Mouse (Mus musculus) midbrain, postnatal 0 days (tissue): ENCODE measurements around the gene Angel2. TPM values are rescaled to one million over a fixed set of nuclear protein-coding genes. Genes with fewer than 3 reads are reported as not detected.
A peak's percentile ranks its signal among the peaks of the same experiment; 100 is the strongest.

Experiments used
- ATAC-seq: fragments of 200-750 bp; cut with Nextera tagmentation; 2 replicates; pipeline ENCODE4 v1.8.0; 2017; ENCODE audit warnings: moderate number of reproducible peaks, mild to moderate bottlenecking, moderate TSS enrichment, moderate library complexity; ENCODE audit not compliant: low FRiP score
- DNase-seq: peaks from one replicate; pipeline ENCODE4 v3.0.0-alpha.2; 2015; ENCODE audit warnings: low spot score
- H3K27ac ChIP-seq: fragments of 300-500 bp; sonication (generic); 2 replicates; pipeline ENCODE4 v1.5.1; 2014; ENCODE audit warnings: low read depth, mild to moderate bottlenecking, low read length, mixed read lengths
- H3K27me3 ChIP-seq: fragments of 300-500 bp; sonication (generic); 2 replicates; pipeline ENCODE4 v1.6.1; 2014; ENCODE audit warnings: low read length, control low read depth, mixed read lengths; ENCODE audit not compliant: insufficient read depth
- H3K36me3 ChIP-seq: fragments of 300-500 bp; sonication (generic); 2 replicates; pipeline ENCODE4 v1.6.1; 2014; ENCODE audit warnings: low read length, control low read depth, mixed read lengths; ENCODE audit not compliant: insufficient read depth
- H3K4me1 ChIP-seq: fragments of 300-500 bp; sonication (generic); 2 replicates; pipeline ENCODE4 v1.6.1; 2014; ENCODE audit warnings: mild to moderate bottlenecking, control low read depth, antibody characterized with exemption, low read length, mixed read lengths; ENCODE audit not compliant: insufficient read depth
- H3K4me2 ChIP-seq: fragments of 300-500 bp; sonication (generic); 2 replicates; pipeline ENCODE4 v1.6.1; 2014; ENCODE audit warnings: low read depth, mild to moderate bottlenecking, low read length, mixed read lengths; ENCODE audit not compliant: poor library complexity, severe bottlenecking
- H3K4me3 ChIP-seq: fragments of 300-500 bp; sonication (generic); 2 replicates; pipeline ENCODE4 v1.5.1; 2014; ENCODE audit warnings: low read depth, mild to moderate bottlenecking, low read length, moderate library complexity
- H3K9ac ChIP-seq: fragments of 300-500 bp; sonication (generic); replicated peaks from 2 replicates; pipeline ENCODE4 v1.6.1; 2014; ENCODE audit warnings: mild to moderate bottlenecking, low read length, moderate library complexity, mixed read lengths; ENCODE audit not compliant: poor library complexity, severe bottlenecking
- H3K9me3 ChIP-seq: fragments of 300-500 bp; sonication (generic); 2 replicates; pipeline ENCODE4 v1.6.1; 2016; ENCODE audit warnings: low read length, control low read depth
- CTCF ChIP-seq: IDR thresholded peaks from 2 replicates; pipeline ENCODE4 v1.5.1; 2016; ENCODE audit warnings: antibody characterized with exemption, mild to moderate bottlenecking
- WGBS: fragments of 180-500 bp; shearing (Covaris S2); extraction: QIAGEN DNeasy Blood & Tissue Kit; methylation state at CpG from one replicate; pipeline ENCODE4 v1.1.7; 2014; 5-methylcytosine and 5-hydroxymethylcytosine counted together
- polyA plus RNA-seq: library from polyadenylated mRNA; unstranded; fragments of >200 nt; fragmentation: Nextera tagmentation; extraction: Ambion mirVana; gene quantifications from 2 replicates; pipeline ENCODE4 v1.2.1, GENCODE M21; 2015
- total RNA-seq: library from RNA; depleted of rRNA; stranded (reverse); fragments of >200 nt; gene quantifications from 2 replicates; pipeline ENCODE4 v1.2.3, GENCODE M21; 2014

The Angel2 gene
- total and polyA plus RNA-seq, 2 experiments from 2014 or later, result 31.4 to 41.6 TPM

GRCm38 (mm10) chr1:190978001-190978400 lies 53.1 kb downstream of the Angel2 start:
- DNase-seq, result peak; percentile 86
- Histone ChIP-seq H3K27me3 (no peaks in the 10 kb centered on the region), H3K27ac (peak overlapping the region; percentile 94), H3K4me2 (peak overlapping the region; percentile 75), H3K9me3 (no peaks in the 10 kb centered on the region), H3K4me3 (peak overlapping the region; percentile 79), H3K36me3 (peaks cover 13% of the 10 kb centered on the region), H3K4me1 (peaks cover 15% of the 10 kb centered on the region; the same call in 1 of the 2 replicates), H3K9ac (peak overlapping the region; percentile 89)
- TF ChIP-seq CTCF, result no peak
- peak; percentile 44 for ATAC-seq
- 0% methylated on average over 22 of the region's 22 CpGs for WGBS

GRCm38 (mm10) chr1:190978511-190979073 lies 53.7 kb downstream of the Angel2 start:
- WGBS, result 2% methylated on average over 46 of the region's 46 CpGs
- no peak for TF ChIP-seq CTCF
- Histone ChIP-seq H3K27me3 (no peaks in the 10 kb centered on the region), H3K27ac (peak overlapping the region; percentile 94), H3K36me3 (peaks cover 7% of the 10 kb centered on the region; the same call in 1 of the 2 replicates), H3K4me3 (peak overlapping the region; percentile 79), H3K4me1 (peaks cover 15% of the 10 kb centered on the region; the same call in 1 of the 2 replicates), H3K4me2 (peak overlapping the region; percentile 75), H3K9ac (peak overlapping the region; percentile 89), H3K9me3 (no peaks in the 10 kb centered on the region)
- ATAC-seq, result peak; percentile 64
- DNase-seq, result peak; percentile 54

GRCm38 (mm10) chr1:190979100-190979563 lies 54.2 kb downstream of the Angel2 start, which contains the start of gene Vash2:
Gene Vash2 (minus strand): TSS chr1:190979296.
- peak within 1 kb of the TSS; percentile 75 for H3K4me2 ChIP-seq
- H3K36me3 ChIP-seq, result 0 out of 2 replicates have a peak, but pooled peaks cover 1% of the 10 kb centered on the region
- ATAC-seq (peak; percentile 94), DNase-seq (peak; percentile 96)
- WGBS, result under 1% methylated on average over 38 of the region's 38 CpGs
- peak within 1 kb of the TSS; percentile 89 for H3K9ac ChIP-seq
- peaks cover 15% of the 10 kb centered on the region; the same call in 1 of the 2 replicates for H3K4me1 ChIP-seq
- no peaks in the 10 kb centered on the region for H3K9me3 ChIP-seq
- H3K27ac ChIP-seq, result peak within 1 kb of the TSS; percentile 94
- peak within 1 kb of the TSS; percentile 79 for H3K4me3 ChIP-seq
- H3K27me3 ChIP-seq, result no peaks in the 10 kb centered on the region
- no peak for TF ChIP-seq CTCF

- TF ChIP-seq CTCF, result no peak
- H3K4me3 ChIP-seq, result no peak overlapping the region
- no peaks in the 10 kb centered on the region for H3K27me3 ChIP-seq
- H3K4me2 ChIP-seq, result no peak overlapping the region
- ATAC-seq, result no peak
- H3K27ac ChIP-seq, result no peak overlapping the region
- H3K36me3 ChIP-seq, result no peaks in the 10 kb centered on the region
- no peak for DNase-seq
- no peak overlapping the region for H3K9ac ChIP-seq
- peaks cover 12% of the 10 kb centered on the region; the same call in 1 of the 2 replicates for H3K4me1 ChIP-seq
- H3K9me3 ChIP-seq, result no peaks in the 10 kb centered on the region
- 95% methylated on average over 1 of the region's 1 CpGs for WGBS
Measured at GRCm38 (mm10) chr1:190980470-190980869, 55.6 kb downstream of the Angel2 start.

GRCm38 (mm10) chr1:190981412-190981811 lies 56.5 kb downstream of the Angel2 start:
- ATAC-seq, result no peak
- H3K4me2 ChIP-seq, result no peak overlapping the region
- H3K9ac ChIP-seq, result no peak overlapping the region
- no peak for DNase-seq
- no peaks in the 10 kb centered on the region for H3K27me3 ChIP-seq
- peaks cover 10% of the 10 kb centered on the region; the same call in 1 of the 2 replicates for H3K4me1 ChIP-seq
- WGBS, result 82% methylated on average over 4 of the region's 4 CpGs
- H3K9me3 ChIP-seq, result no peaks in the 10 kb centered on the region
- no peak for TF ChIP-seq CTCF
- no peaks in the 10 kb centered on the region for H3K36me3 ChIP-seq
- H3K27ac ChIP-seq, result no peak overlapping the region
- H3K4me3 ChIP-seq, result no peak overlapping the region

- H3K36me3 ChIP-seq, result no peaks in the 10 kb centered on the region
- H3K4me1 ChIP-seq, result no peaks in the 10 kb centered on the region
- H3K4me3 ChIP-seq, result no peak overlapping the region
- H3K27ac ChIP-seq, result no peak overlapping the region
- DNase-seq, result no peak
- WGBS, result 83% methylated on average over 9 of the region's 9 CpGs
- no peak overlapping the region for H3K4me2 ChIP-seq
- ATAC-seq, result no peak
- TF ChIP-seq CTCF, result peak; percentile 25; the same call in 1 of the 2 replicates
- H3K9me3 ChIP-seq, result no peaks in the 10 kb centered on the region
- H3K9ac ChIP-seq, result no peak overlapping the region
- H3K27me3 ChIP-seq, result no peaks in the 10 kb centered on the region
Measured at GRCm38 (mm10) chr1:190989437-190990082, 64.6 kb downstream of the Angel2 start.
